Mouse (Mus musculus) NIH3T3 (cell line): ENCODE measurements at regions not wholly inside any gene's neighbourhood (a gene's known extent, or its start where the extent isn't known, plus 50 kb on each side); places are given as distances from the start of the nearest gene placed in this dataset.

ENCODE experiments used
- DNase-seq: peaks from one replicate; pipeline ENCODE4 v3.0.0-alpha.2; 2012; ENCODE audit warnings: low read depth

- DNase-seq: no peak
These were observed 56.9 kb upstream of the Pik3r1 start for GRCm38 (mm10) chr13:101824962-101825361.

DNA sequence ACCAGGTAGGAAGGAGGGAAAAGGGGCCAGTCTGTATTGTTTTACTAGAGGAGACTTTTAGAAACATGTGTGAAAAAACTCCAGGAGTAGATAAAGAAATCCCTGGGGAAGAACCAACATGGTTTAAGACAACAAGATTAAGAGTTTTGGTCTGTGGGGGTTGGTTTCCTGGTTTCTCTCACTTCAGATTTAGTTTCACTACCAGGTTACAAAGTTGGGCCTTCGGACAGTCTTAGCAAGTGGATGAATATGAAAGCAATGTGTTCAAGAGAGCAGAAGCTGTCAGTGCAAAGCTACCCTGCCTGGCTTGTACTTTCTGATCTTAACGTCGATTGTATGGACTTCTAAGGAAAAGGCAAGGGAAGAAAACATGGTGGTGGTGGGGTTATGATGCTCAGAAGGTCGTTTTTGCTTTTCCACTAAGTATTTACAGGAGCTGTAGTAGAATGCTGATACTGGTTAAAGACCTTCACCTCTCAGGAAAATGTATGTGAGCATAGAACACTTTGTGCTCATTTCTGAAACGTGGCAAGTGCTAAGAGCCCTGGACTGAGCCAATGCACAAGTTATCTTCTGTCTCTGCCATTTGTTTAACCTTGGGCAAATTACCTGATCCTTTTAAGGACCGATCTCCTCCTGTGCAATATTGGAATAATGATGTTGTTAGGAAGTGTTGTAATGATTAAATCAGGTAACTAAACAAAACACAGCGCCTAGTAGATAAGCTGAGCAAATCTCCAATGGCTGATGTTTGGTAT is 64.0 kb upstream of the Pik3r1 start:
- DNase-seq: no peak

DNA sequence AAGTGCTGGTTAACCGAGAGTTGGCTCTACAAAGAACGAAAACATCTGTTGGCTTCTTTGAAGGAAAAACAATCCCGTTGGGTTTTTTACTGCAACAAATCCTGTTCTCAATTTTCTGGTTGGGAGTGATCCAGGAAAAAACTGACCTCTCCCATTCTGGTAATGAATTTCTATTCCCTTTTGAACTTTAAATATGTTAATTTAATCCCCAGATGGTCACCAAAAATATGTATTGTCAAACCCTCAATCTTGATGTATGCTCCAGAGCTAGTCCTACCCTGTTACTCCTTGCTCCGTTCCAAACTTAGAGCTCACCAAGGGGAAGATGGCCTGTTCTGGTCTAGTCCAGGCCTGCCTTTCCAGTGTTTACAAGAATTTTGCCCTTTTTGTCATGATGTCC is 66.5 kb upstream of the Pik3r1 start:
- peak; percentile 51 for DNase-seq

- no peak for DNase-seq
These were observed 69.0 kb upstream of the Pik3r1 start for GRCm38 (mm10) chr13:101836992-101837391.

GRCm38 (mm10) chr13:101844461-101845440 is 76.7 kb upstream of the Pik3r1 start:
- DNase-seq: peak; percentile 8

- DNase-seq: no peak
These were observed 78.0 kb upstream of the Pik3r1 start for GRCm38 (mm10) chr13:101846016-101846415.

DNA sequence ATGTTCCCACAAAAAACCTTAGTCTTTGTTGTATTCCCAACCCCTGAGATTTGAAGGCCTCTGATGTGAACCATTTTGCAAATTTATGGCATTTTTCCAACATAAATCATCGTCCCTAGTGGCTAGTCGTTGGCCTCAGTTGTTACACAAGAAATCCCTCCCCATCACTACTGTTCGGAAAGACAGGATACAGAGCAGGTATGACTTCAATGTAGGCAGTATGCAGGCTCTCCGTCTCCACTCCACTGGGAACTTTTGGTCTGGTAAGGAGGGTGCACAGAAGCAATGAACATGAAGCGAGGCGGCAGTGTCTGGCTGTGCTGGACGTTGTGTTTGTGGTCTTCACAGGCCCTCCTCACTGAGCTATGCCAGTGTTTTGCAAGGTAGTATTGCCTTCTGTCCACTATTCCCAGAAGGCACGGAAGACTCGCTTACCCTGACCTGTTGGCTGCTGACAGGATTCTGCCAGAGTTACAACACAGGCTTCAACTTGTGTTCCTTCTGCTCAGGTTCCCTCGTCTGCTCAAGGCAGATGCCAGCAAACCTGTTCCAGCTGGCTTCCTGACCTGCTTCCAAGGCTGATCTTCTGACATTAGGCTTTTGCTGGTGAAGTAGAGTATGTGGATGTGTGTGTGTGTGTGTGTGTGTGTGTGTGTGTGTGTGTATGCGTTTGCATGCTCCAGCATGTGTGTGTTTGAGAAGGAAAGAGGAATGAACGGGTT is 80.0 kb upstream of the Pik3r1 start:
- peak; percentile 11 for DNase-seq

GRCm38 (mm10) chr13:101848601-101849147 is 80.7 kb upstream of the Pik3r1 start:
- DNase-seq: no peak

DNA sequence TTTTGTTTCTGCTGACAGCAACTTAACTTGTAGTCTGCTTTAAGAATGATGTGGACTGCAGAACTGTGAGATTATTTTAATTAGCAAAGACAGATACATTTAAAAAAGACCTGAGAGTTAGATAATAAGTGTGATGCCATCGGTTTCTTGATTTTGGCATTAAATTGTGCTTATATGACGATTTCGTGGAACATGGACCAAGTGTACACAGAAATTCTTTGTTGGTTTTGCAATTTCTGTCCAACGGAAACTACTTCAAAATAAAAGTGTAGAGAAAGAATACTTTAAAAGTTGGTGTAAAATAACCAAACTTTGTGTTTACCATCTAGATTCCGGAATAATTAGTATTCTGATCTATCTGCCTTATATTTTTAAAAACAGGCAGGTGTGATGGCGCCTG is 81.4 kb upstream of the Pik3r1 start:
- no peak for DNase-seq

GRCm38 (mm10) chr13:101851329-101851728 is 83.3 kb upstream of the Pik3r1 start:
- no peak for DNase-seq

DNA sequence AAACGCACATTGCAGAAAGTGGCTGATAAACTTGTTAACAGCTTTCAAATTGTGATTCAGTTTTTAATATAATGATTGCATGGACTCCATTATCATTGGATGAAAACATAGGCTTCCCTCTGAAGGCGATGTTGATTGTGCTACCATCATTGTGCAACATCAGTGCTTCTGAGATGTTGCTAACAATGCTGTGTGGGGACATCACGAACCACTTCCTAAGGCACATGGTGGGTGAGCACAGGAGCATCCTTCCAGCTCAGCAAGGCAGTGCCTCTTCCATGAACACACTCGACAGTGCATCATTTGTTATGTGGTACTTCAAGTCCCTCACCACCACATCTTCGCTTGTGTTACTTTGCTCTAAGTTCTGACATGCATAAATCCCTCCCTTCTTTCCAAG is 84.9 kb upstream of the Pik3r1 start:
- DNase-seq: no peak

DNA sequence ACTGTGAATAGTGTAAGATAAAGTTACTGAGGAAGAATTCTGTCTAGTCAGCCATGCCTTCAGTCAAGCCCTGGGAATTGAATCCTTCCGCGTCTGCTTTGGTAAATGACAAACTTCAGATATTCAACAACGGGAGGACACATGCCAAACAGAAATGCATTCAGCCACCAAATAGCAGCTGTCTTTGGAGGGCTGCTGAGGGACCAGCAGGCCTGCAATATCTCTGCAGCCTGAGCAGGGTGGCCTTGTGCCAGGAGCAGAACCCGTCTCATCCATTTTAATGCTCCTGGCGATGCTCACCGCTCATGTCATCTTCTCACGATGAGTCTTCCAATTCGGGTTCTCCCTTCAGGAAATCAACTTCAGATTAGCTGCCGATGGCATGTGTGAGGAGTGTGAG is 87.1 kb upstream of the Pik3r1 start:
- DNase-seq: no peak

GRCm38 (mm10) chr13:101860704-101861103 is 92.7 kb upstream of the Pik3r1 start:
- DNase-seq: no peak

DNA sequence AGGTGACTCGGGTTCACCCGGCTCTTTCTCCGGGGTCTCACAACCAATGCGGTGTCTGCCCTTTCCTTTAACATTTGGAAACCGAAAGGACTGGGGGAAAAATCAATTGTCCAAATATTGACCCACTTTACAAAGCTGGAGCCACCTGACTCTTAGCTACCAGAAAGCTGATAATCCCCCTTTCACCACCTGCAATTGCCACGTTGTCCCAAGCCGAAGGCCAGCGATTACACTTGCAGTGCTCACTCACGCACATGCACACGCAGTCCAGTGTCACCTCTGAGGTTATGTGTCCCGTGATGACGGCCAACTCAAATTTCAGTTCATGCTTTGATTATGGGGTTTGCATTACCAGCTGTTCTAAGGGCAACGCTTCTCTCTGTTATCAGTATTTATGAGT is 94.0 kb upstream of the Pik3r1 start:
- no peak for DNase-seq

DNA sequence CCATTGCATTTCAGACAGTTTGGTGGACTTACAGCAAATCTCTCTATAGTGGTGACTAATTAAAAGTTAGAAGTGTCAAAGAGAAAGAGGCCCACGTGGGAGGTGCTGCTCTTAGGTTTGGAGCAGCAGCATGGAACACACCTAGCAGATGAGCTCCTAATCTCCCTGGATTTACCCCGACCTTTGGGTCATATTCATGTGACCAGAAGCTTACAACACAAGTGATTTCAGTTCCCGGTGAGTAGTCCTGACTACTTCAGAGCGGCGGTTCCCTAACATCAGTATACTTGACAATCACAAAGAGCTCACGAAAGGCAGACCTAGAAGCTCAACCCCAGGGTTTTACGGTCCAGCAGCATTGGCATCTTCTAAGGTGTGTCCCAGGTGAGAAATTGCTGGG is 95.0 kb upstream of the Pik3r1 start:
- DNase-seq: no peak

- DNase-seq: no peak
These were observed 95.6 kb upstream of the Pik3r1 start for GRCm38 (mm10) chr13:101863602-101864001.

GRCm38 (mm10) chr13:101866843-101867242 is 98.8 kb upstream of the Pik3r1 start:
- no peak for DNase-seq

GRCm38 (mm10) chr13:101874761-101875160 is 106.7 kb upstream of the Pik3r1 start:
- DNase-seq: no peak

DNA sequence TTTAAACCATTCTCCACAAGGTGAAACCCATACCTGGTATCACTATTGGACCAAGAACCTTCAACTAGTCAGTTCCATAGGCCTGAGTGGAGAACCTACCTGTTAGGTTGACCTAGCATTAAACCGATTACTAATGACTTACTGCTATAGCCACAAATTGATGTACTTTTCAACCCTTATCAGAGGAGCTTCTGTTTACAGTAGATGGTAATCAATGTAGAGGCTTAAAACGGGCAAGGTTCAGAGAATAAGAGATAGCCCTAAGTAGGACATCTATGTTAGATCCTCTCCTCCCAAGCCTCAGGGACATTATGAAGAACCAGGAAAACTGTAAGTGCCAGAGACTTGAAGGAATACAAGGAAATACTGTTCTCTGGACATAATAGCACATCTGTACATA is 108.1 kb upstream of the Pik3r1 start:
- no peak for DNase-seq

DNA sequence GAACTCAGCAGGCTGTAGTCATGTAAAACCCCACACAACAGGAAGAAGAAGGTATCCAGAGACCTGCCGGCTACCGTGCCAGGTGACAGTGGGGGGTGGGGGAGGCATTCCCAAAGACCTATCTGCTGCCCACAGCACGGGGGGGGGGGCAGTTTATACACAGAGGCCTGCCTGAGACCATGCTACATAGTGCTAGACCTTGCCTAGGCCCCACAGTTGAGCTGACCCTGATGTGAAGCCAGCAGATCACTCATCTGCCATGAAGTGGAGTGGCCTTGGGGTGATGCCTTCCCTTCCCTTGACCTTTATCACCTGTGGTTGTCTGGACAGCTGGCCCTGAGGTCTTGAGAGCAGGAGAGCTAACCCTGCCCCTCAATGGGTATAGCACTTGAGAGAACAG is 108.6 kb upstream of the Pik3r1 start:
- no peak for DNase-seq

- no peak for DNase-seq
These were observed 110.2 kb upstream of the Pik3r1 start for GRCm38 (mm10) chr13:101878168-101878567.

GRCm38 (mm10) chr13:101879561-101880081 is 111.6 kb upstream of the Pik3r1 start:
- peak; percentile 87 for DNase-seq
